Comparison of ENCODE assay signal across 22 mouse cellular contexts in the genomic region with DNA sequence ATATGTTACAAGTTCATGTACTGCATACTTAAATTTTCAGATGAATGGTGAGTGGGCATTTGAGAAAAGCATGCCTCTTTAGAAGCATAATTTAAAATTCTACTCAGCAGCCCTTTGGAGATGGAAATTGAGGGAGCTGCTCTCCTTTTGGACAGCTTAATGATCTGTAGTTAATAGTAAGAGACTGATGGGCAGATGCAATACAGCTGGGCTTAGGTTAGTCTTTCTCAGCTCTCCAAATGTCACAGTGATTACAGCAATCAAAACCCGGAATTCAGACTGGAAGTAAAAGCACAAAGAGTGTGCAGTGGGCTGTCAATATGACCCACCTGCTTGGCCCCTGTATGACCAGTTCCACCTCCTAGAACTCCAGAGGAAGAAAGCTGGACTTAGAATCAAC. TPM values are rescaled to one million over a fixed set of nuclear protein-coding genes. Genes with fewer than 3 reads are reported as not detected.
DNase-seq lines count a peak whose midpoint lies in the region; ATAC-seq and TF ChIP-seq lines count a peak whose summit lies in the region.
"Had no signal": no experiment of that assay in that cellular context is flagged by ENCODE, and none has a peak within 500 bp of the region (broad histone marks: within the 10 kb centered on the region; RNA-seq: fewer than 3 reads in every experiment).

No protein-coding gene starts in this region.

- H3K36me3 ChIP-seq in kidney, embryonic 14.5 days (ENCODE audit: control insufficient read depth, insufficient read depth, low read length), result no peaks in the 10 kb centered on the region
- peaks cover 7% of the 10 kb centered on the region; the same call in 1 of the 2 replicates for H3K36me3 ChIP-seq in forebrain, embryonic 15.5 days
- H3K36me3 ChIP-seq: embryonic facial prominence, embryonic 10.5 days; heart, embryonic 15.5 days had no signal

- 12% methylated on average over 1 of the region's 1 CpGs for WGBS in kidney, embryonic 14.5 days
- WGBS in forebrain, embryonic 15.5 days, result 12% methylated on average over 1 of the region's 1 CpGs

- DNase-seq in kidney, postnatal 25 days, result no peak
- DNase-seq in brain, embryonic 14.5 days (ENCODE audit: low read depth), result peak; percentile 76
- DNase-seq in retina, postnatal 1 day, result peak; percentile 18
- no peak for DNase-seq in layer of hippocampus, postnatal 10 days (ENCODE audit: low spot score in 2 of 2)
- DNase-seq: adrenal gland, postnatal 25 days; cerebellum, adult 2 months; cerebellum, postnatal 10 days; gastrocnemius, postnatal 14 days; heart, adult 2 months; heart, postnatal 14 days had no signal

- H3K27ac ChIP-seq in kidney, embryonic 14.5 days (ENCODE audit: low read depth, low read length), result no peak overlapping the region
- H3K27ac ChIP-seq in forebrain, embryonic 15.5 days (replicated peaks), result no peak overlapping the region; the same call in 1 of the 2 replicates
- H3K27ac ChIP-seq: embryonic facial prominence, embryonic 10.5 days; heart, adult 2 months; heart, embryonic 15.5 days; hindbrain, embryonic 13.5 days; hindbrain, postnatal 0 days had no signal

- ATAC-seq in kidney, embryonic 14.5 days (ENCODE audit: low FRiP score, low TSS enrichment), result peak; percentile 32; the same call in 1 of the 2 replicates
- ATAC-seq in forebrain, embryonic 15.5 days (replicated peaks), result peak; percentile 75
- ATAC-seq: activated CD4-positive, CD25-positive, alpha-beta regulatory T cell, adult 4 months; hindbrain, postnatal 0 days; Patski had no signal

- H3K4me3 ChIP-seq in kidney, embryonic 14.5 days (ENCODE audit: low read length), result no peak overlapping the region
- H3K4me3 ChIP-seq in forebrain, embryonic 15.5 days, result no peak overlapping the region
- H3K4me3 ChIP-seq: embryonic facial prominence, embryonic 10.5 days; heart, adult 2 months; heart, embryonic 15.5 days; hindbrain, embryonic 13.5 days had no signal

- H3K4me1 ChIP-seq in kidney, embryonic 14.5 days (ENCODE audit: control insufficient read depth, insufficient read depth, low read length), result no peaks in the 10 kb centered on the region
- H3K4me1 ChIP-seq in forebrain, embryonic 15.5 days, result peaks cover 15% of the 10 kb centered on the region; the same call in 1 of the 2 replicates
- H3K4me1 ChIP-seq: embryonic facial prominence, embryonic 10.5 days; heart, embryonic 15.5 days had no signal

- H3K9me3 ChIP-seq in kidney, embryonic 14.5 days (ENCODE audit: control insufficient read depth, low read length), result no peaks in the 10 kb centered on the region
- no peaks in the 10 kb centered on the region for H3K9me3 ChIP-seq in forebrain, embryonic 15.5 days
- H3K9me3 ChIP-seq: embryonic facial prominence, embryonic 10.5 days; heart, embryonic 15.5 days; hindbrain, embryonic 13.5 days had no signal

- no peak overlapping the region for H3K9ac ChIP-seq in kidney, embryonic 14.5 days (ENCODE audit: low read depth, low read length)
- H3K9ac ChIP-seq in forebrain, embryonic 15.5 days (replicated peaks), result no peak overlapping the region
- H3K9ac ChIP-seq: heart, embryonic 15.5 days; hindbrain, embryonic 13.5 days had no signal

- no peak for TF ChIP-seq POLR2A in brain, embryonic 14.5 days (IDR thresholded peaks at IDR 0.05; ENCODE audit: borderline replicate concordance, extremely low read depth, insufficient read depth, insufficient read length, poor library complexity, severe bottlenecking)

- no peak for TF ChIP-seq CTCF in brain, embryonic 14.5 days (IDR thresholded peaks at IDR 0.05; ENCODE audit: borderline replicate concordance, extremely low read depth, insufficient read depth, insufficient read length)

- H3K27me3 ChIP-seq in kidney, embryonic 14.5 days (ENCODE audit: control insufficient read depth, insufficient read depth, low read length), result no peaks in the 10 kb centered on the region
- no peaks in the 10 kb centered on the region for H3K27me3 ChIP-seq in forebrain, embryonic 15.5 days
- H3K27me3 ChIP-seq: CH12.LX; heart, embryonic 15.5 days; hindbrain, embryonic 13.5 days; Patski had no signal

- no peak overlapping the region for H3K4me2 ChIP-seq in kidney, embryonic 14.5 days (replicated peaks; ENCODE audit: low read depth, low read length)
- no peak overlapping the region for H3K4me2 ChIP-seq in forebrain, embryonic 15.5 days (replicated peaks)
- H3K4me2 ChIP-seq: heart, embryonic 11.5 days; heart, embryonic 15.5 days; hindbrain, embryonic 13.5 days had no signal

RNA-seq across cellular contexts. Expression of a gene that starts 24.1 kb away (rescaled TPM):
- polyA plus RNA-seq in kidney, embryonic 14.5 days (2014; fragmentation: Nextera tagmentation; extraction: Ambion mirVana), result not detected in 2 replicates
- 40.0 and 49.5 TPM in 2 replicates for polyA plus RNA-seq in brain, embryonic 14.5 days (2012; rRNA removed)
- polyA plus RNA-seq in forebrain, embryonic 15.5 days (2015; fragmentation: Nextera tagmentation; extraction: Ambion mirVana), result 70.0 and 78.2 TPM in 2 replicates
- 10 to 100 TPM; 69.2 to 80.4 TPM for total RNA-seq in layer of hippocampus, postnatal 10 days (2021)
- total RNA-seq: adrenal gland, adult 18-20 months; adrenal gland, postnatal 25 days; gastrocnemius, postnatal 14 days; heart, adult 2 months; heart, postnatal 14 days had no signal
- polyA plus RNA-seq: activated CD4-positive, CD25-positive, alpha-beta regulatory T cell, adult 4 months; gonadal fat pad, adult 2 months; heart, adult 2 months; Patski had no signal

Comparison
In these comparisons a context has a peak if more than half of its experiments do, and no peak if none do; other contexts are left out.
1. DNase-seq: peak in brain, embryonic 14.5 days (single experiment) and retina, postnatal 1 day (single experiment); none in kidney, postnatal 25 days (0 of 2) and layer of hippocampus, postnatal 10 days (0 of 2).
2. RNA of a gene that starts 24.1 kb away (polyA plus RNA-seq): 70.0 to 78.2 TPM in forebrain, embryonic 15.5 days and 40.0 to 49.5 TPM in brain, embryonic 14.5 days; not detected in kidney, embryonic 14.5 days; every median in the first group is over 10 times any median in the second.